Mouse (Mus musculus): ENCODE results near the gene Clasp2.

GRCm38 (mm10) chr9:113947216-113947615 is 205.9 kb downstream of the Clasp2 start:
- TF ChIP-seq CTCF (conservative IDR thresholded peaks at IDR 0.05; ENCODE audit: low read length) (no peak), NANOG (IDR thresholded peaks at IDR 0.05; ENCODE audit: borderline replicate concordance, low read length) (peak; percentile 6; the same call in 1 of the 2 replicates), POU5F1 (IDR thresholded peaks at IDR 0.05; ENCODE audit: borderline replicate concordance, low read length) (no peak)
